Mouse (Mus musculus): ENCODE results near the gene Nrap. TPM values are rescaled to one million over a fixed set of nuclear protein-coding genes. Genes with fewer than 3 reads are reported as not detected.

Nrap gene
- polyA plus RNA-seq (2015; fragmentation: Illumina TruSeq; extraction: RNeasy Lipid Tissue Mini Kit (QIAGEN cat#74804); ENCODE audit: low read depth, low replicate concordance), result 0.49 TPM

GRCm38 (mm10) chr19:56389879-56390278 lies at the start of gene Nrap:
Gene Nrap (minus strand): TSS chr19:56390037.

GRCm38 (mm10) chr19:56396669-56397621 lies 7.1 kb upstream of the Nrap start, which contains the start of gene Casp7:
Gene Casp7 (plus strand): TSS chr19:56397129.

GRCm38 (mm10) chr19:56286866-56287265 lies 103.0 kb downstream of the Nrap start, which contains the start of gene Habp2:
Gene Habp2 (plus strand): TSS chr19:56287137.

Other genes with a start within 250 kb of the Nrap start
- gene Habp2, start 102.9 kb downstream of the Nrap start, polyA plus RNA-seq (2015; fragmentation: Illumina TruSeq; extraction: RNeasy Lipid Tissue Mini Kit (QIAGEN cat#74804); ENCODE audit: low read depth, low replicate concordance), result not detected
- gene Casp7, start 7.1 kb upstream of the Nrap start, polyA plus RNA-seq (2015; fragmentation: Illumina TruSeq; extraction: RNeasy Lipid Tissue Mini Kit (QIAGEN cat#74804); ENCODE audit: low read depth, low replicate concordance), result 5.2 TPM
- 0.43 TPM for gene Plekhs1, start 71.6 kb upstream of the Nrap start, polyA plus RNA-seq (2015; fragmentation: Illumina TruSeq; extraction: RNeasy Lipid Tissue Mini Kit (QIAGEN cat#74804); ENCODE audit: low read depth, low replicate concordance)
- gene Dclre1a, start 158.2 kb upstream of the Nrap start, polyA plus RNA-seq (2015; fragmentation: Illumina TruSeq; extraction: RNeasy Lipid Tissue Mini Kit (QIAGEN cat#74804); ENCODE audit: low read depth, low replicate concordance), result 7.5 TPM
- 7.6 TPM for gene Nhlrc2, start 158.2 kb upstream of the Nrap start, polyA plus RNA-seq (2015; fragmentation: Illumina TruSeq; extraction: RNeasy Lipid Tissue Mini Kit (QIAGEN cat#74804); ENCODE audit: low read depth, low replicate concordance)

All from brain, adult 10 weeks (tissue).